Mouse (Mus musculus) bone marrow, adult 2 months (tissue): Measurements from ENCODE around the gene Tnfrsf23.

Source experiments
- CTCF ChIP-seq: fragments of 200-500 bp; IDR thresholded peaks from 2 replicates; pipeline ENCODE4 v1.5.1; 2011; ENCODE audit warnings: low read length, control low read depth; ENCODE audit not compliant: control insufficient read depth, insufficient read depth
- POLR2A ChIP-seq: fragments of 200-500 bp; IDR thresholded peaks from 2 replicates; pipeline ENCODE4 v1.6.1; 2011; ENCODE audit warnings: low read depth, mild to moderate bottlenecking, control low read depth, low read length, borderline replicate concordance; ENCODE audit not compliant: control insufficient read depth

DNA sequence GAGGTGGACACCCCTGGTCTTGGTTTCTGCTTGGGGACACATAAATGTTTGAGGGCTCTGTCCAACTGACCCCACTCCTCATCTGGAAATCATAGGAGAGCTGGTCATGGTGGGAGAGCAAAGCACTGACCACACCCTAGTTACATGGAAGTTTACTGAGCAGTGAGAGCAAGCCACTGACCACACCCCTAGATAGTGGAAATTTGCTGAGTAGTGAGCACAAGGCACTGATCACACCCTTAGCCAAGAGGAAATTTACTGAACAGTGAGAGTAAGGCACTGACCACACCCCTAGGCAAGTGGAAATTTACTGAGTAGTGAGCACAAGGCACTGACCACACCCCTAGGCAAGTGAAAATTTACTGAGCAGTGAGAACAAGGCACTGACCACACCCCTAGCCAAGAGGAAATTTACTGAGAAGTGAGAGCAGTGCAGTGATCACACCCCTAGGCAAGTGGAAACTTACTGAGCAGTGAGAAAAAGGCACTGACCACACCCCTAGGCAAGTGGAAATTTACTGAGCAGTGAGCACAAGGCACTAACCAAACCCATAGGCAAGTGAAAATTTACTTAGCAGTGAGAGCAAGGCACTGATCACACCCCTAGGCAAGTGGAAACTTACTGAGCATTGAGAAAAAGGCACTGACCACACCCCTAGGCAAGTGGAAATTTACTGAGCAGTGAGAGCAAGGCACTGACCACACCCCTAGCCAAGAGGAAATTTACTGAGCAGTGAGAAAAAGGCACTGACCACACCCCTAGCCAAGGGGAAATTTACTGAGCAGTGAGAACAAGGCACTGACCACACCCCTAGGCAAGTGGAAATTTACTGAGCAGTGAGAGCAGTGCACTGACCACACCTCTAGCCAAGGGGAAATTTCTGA is 19.0 kb downstream of the Tnfrsf23 start:
- TF ChIP-seq POLR2A (no peak), CTCF (no peak)
